Mouse (Mus musculus) stomach, embryonic 16.5 days (tissue): ENCODE results near the gene Susd6. TPM values are rescaled to one million over a fixed set of nuclear protein-coding genes. Genes with fewer than 3 reads are reported as not detected.

Experiments
- ATAC-seq: fragments of 200-750 bp; cut with Nextera tagmentation; 2 replicates; pipeline ENCODE4 v1.8.0; 2017; ENCODE audit warnings: moderate number of reproducible peaks, moderate TSS enrichment; ENCODE audit not compliant: insufficient read depth, low FRiP score
- H3K27ac ChIP-seq: fragments of 300-500 bp; sonication (generic); 2 replicates; pipeline ENCODE4 v1.5.1; 2014; ENCODE audit warnings: low read length
- H3K27me3 ChIP-seq: fragments of 300-500 bp; sonication (generic); 2 replicates; pipeline ENCODE4 v1.6.1; 2014; ENCODE audit warnings: low read length, control low read depth, mixed read lengths; ENCODE audit not compliant: control insufficient read depth, insufficient read depth
- H3K36me3 ChIP-seq: fragments of 300-500 bp; sonication (generic); 2 replicates; pipeline ENCODE4 v1.6.1; 2014; ENCODE audit warnings: low read length; ENCODE audit not compliant: control insufficient read depth, insufficient read depth
- H3K4me1 ChIP-seq: fragments of 300-500 bp; sonication (generic); 2 replicates; pipeline ENCODE4 v1.6.1; 2014; ENCODE audit warnings: low read length, control low read depth, mixed read lengths; ENCODE audit not compliant: control insufficient read depth, insufficient read depth
- H3K4me2 ChIP-seq: fragments of 300-500 bp; sonication (generic); 2 replicates; pipeline ENCODE4 v1.6.1; 2014; ENCODE audit warnings: low read depth, low read length, mixed read lengths
- H3K4me3 ChIP-seq: fragments of 300-500 bp; sonication (generic); replicated peaks from 2 replicates; pipeline ENCODE4 v1.5.1; 2014; ENCODE audit warnings: mild to moderate bottlenecking, low read length
- H3K9ac ChIP-seq: fragments of 300-500 bp; sonication (generic); 2 replicates; pipeline ENCODE4 v1.6.1; 2014; ENCODE audit warnings: low read length
- H3K9me3 ChIP-seq: fragments of 300-500 bp; sonication (generic); replicated peaks from 2 replicates; pipeline ENCODE4 v1.6.1; 2016; ENCODE audit warnings: low read length, control low read depth; ENCODE audit not compliant: control insufficient read depth
- WGBS: fragments of 180-500 bp; shearing (Covaris S2); extraction: QIAGEN DNeasy Blood & Tissue Kit; methylation state at CpG from one replicate; pipeline ENCODE4 v1.1.7; 2014; 5-methylcytosine and 5-hydroxymethylcytosine counted together
- polyA plus RNA-seq: library from polyadenylated mRNA; unstranded; fragments of >200 nt; fragmentation: Nextera tagmentation; extraction: Ambion mirVana; gene quantifications from 2 replicates; pipeline ENCODE4 v1.2.1, GENCODE M21; 2015

Susd6 gene
- polyA plus RNA-seq, 1 experiment from 2014 or later, result 17.6 TPM

- ATAC-seq, result no peak
- Histone ChIP-seq H3K4me1 (peaks cover 29% of the 10 kb centered on the region), H3K9ac (no peak overlapping the region), H3K9me3 (no peaks in the 10 kb centered on the region), H3K4me2 (no peak overlapping the region), H3K36me3 (no peaks in the 10 kb centered on the region), H3K27me3 (no peaks in the 10 kb centered on the region), H3K27ac (peak overlapping the region; percentile 68), H3K4me3 (no peak overlapping the region)
- 62% methylated on average over 5 of the region's 5 CpGs for WGBS
Measured at GRCm38 (mm10) chr12:80828020-80828419, 37.7 kb downstream of the Susd6 start.

GRCm38 (mm10) chr12:80828951-80829350 is 38.6 kb downstream of the Susd6 start:
- no peak for ATAC-seq
- WGBS, result 96% methylated on average over 2 of the region's 2 CpGs
- H3K27ac ChIP-seq, result no peak overlapping the region

GRCm38 (mm10) chr12:80830211-80830610 is 39.9 kb downstream of the Susd6 start:
- no peaks in the 10 kb centered on the region for H3K36me3 ChIP-seq
- H3K9ac ChIP-seq, result no peak overlapping the region
- ATAC-seq, result no peak
- peaks cover 33% of the 10 kb centered on the region for H3K4me1 ChIP-seq
- H3K9me3 ChIP-seq, result no peaks in the 10 kb centered on the region
- no peak overlapping the region for H3K4me2 ChIP-seq
- WGBS, result 62% methylated on average over 2 of the region's 2 CpGs
- no peaks in the 10 kb centered on the region for H3K27me3 ChIP-seq
- no peak overlapping the region for H3K27ac ChIP-seq
- no peak overlapping the region for H3K4me3 ChIP-seq

More at GRCm38 (mm10) chr12:80828951-80829350, 38.6 kb downstream of the Susd6 start:
- Histone ChIP-seq H3K9me3 (no peaks in the 10 kb centered on the region), H3K27me3 (no peaks in the 10 kb centered on the region), H3K9ac (no peak overlapping the region), H3K4me1 (peaks cover 36% of the 10 kb centered on the region), H3K4me3 (no peak overlapping the region), H3K36me3 (no peaks in the 10 kb centered on the region), H3K4me2 (no peak overlapping the region)

DNA sequence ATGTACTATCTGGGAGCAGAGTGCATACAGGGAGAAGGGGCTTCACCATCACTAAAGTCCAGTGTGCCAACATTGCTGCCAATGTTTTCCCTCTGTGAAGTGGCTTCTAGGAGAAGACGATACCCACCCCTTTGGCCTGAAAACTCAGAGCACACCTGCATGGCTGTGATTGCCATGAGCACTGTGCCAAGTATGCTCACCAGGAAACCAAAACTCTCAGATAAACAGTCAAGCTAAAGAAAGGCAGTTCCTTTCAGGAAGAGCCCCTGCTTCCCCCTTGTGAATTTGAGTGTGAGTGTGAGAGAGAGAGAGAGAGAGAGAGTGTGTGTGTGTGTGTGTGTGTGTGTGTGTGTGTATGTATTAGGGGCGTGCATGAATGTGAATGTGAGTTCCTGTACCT is 40.5 kb downstream of the Susd6 start:
- Histone ChIP-seq H3K36me3 (no peaks in the 10 kb centered on the region), H3K27me3 (no peaks in the 10 kb centered on the region), H3K9me3 (no peaks in the 10 kb centered on the region), H3K27ac (no peak overlapping the region), H3K4me3 (no peak overlapping the region), H3K4me1 (peaks cover 33% of the 10 kb centered on the region), H3K4me2 (no peak overlapping the region), H3K9ac (no peak overlapping the region)
- no peak for ATAC-seq
- 70% methylated on average over 2 of the region's 2 CpGs for WGBS

- no peak for ATAC-seq
- no peak overlapping the region for H3K4me3 ChIP-seq
- no peak overlapping the region for H3K9ac ChIP-seq
- WGBS, result 54% methylated on average over 1 of the region's 1 CpGs
- H3K27me3 ChIP-seq, result no peaks in the 10 kb centered on the region
- H3K4me2 ChIP-seq, result no peak overlapping the region
- H3K36me3 ChIP-seq, result no peaks in the 10 kb centered on the region
- no peak overlapping the region for H3K27ac ChIP-seq
- peaks cover 19% of the 10 kb centered on the region for H3K4me1 ChIP-seq
- H3K9me3 ChIP-seq, result no peaks in the 10 kb centered on the region
Measured at GRCm38 (mm10) chr12:80832313-80832712, 42.0 kb downstream of the Susd6 start.

DNA sequence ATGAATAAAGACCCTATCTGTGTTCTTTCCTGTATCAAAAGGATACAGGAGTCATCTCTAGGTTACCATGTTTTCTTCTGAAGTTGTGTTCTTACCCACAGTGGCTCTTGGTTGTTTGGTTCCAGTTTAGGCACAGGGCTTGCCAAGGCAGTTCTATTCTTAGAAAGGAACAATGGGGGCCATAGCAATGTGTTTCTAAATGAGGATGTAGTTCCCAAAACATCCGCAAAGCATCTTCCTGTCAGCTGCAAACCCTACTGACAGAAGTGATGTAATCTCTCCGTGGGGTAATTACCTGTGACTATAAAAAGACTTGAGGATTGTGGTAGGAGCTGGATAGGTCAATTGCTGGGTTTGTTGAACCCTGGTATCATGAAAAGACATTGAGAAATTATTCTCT is 43.2 kb downstream of the Susd6 start:
- no peak for ATAC-seq
- no peak overlapping the region for H3K27ac ChIP-seq
- no peak overlapping the region for H3K9ac ChIP-seq
- 76% methylated on average over 2 of the region's 2 CpGs for WGBS
- H3K4me2 ChIP-seq, result no peak overlapping the region
- peaks cover 17% of the 10 kb centered on the region for H3K4me1 ChIP-seq
- no peaks in the 10 kb centered on the region for H3K9me3 ChIP-seq
- no peaks in the 10 kb centered on the region for H3K27me3 ChIP-seq
- H3K36me3 ChIP-seq, result no peaks in the 10 kb centered on the region
- no peak overlapping the region for H3K4me3 ChIP-seq

- peak; percentile 73; the same call in 1 of the 2 replicates for ATAC-seq
- H3K4me2 ChIP-seq, result no peak overlapping the region
- H3K4me1 ChIP-seq, result peaks cover 22% of the 10 kb centered on the region
- peak overlapping the region; percentile 69; the same call in 1 of the 2 replicates for H3K27ac ChIP-seq
- no peaks in the 10 kb centered on the region for H3K9me3 ChIP-seq
- no peaks in the 10 kb centered on the region for H3K36me3 ChIP-seq
- WGBS, result 75% methylated on average over 3 of the region's 3 CpGs
- H3K4me3 ChIP-seq, result no peak overlapping the region
- no peak overlapping the region for H3K9ac ChIP-seq
- no peaks in the 10 kb centered on the region for H3K27me3 ChIP-seq
Measured at GRCm38 (mm10) chr12:80834156-80834900, 44.0 kb downstream of the Susd6 start.

GRCm38 (mm10) chr12:80834901-80835570 is 44.7 kb downstream of the Susd6 start:
- WGBS, result 76% methylated on average over 6 of the region's 8 CpGs
- H3K4me3 ChIP-seq, result no peak overlapping the region
- no peaks in the 10 kb centered on the region for H3K36me3 ChIP-seq
- no peak overlapping the region for H3K9ac ChIP-seq
- ATAC-seq, result no peak
- H3K9me3 ChIP-seq, result no peaks in the 10 kb centered on the region
- H3K4me2 ChIP-seq, result no peak overlapping the region
- no peaks in the 10 kb centered on the region for H3K27me3 ChIP-seq
- H3K27ac ChIP-seq, result no peak overlapping the region
- peaks cover 24% of the 10 kb centered on the region for H3K4me1 ChIP-seq

- Histone ChIP-seq H3K4me1 (peaks cover 26% of the 10 kb centered on the region), H3K4me2 (no peak overlapping the region), H3K9ac (no peak overlapping the region), H3K9me3 (no peaks in the 10 kb centered on the region), H3K4me3 (no peak overlapping the region), H3K36me3 (no peaks in the 10 kb centered on the region), H3K27me3 (no peaks in the 10 kb centered on the region), H3K27ac (no peak overlapping the region)
- ATAC-seq, result no peak
- 56% methylated on average over 3 of the region's 3 CpGs for WGBS
Measured at GRCm38 (mm10) chr12:80837614-80838013, 47.3 kb downstream of the Susd6 start.
